Mouse (Mus musculus) heart, postnatal 0 days (tissue): Measurements from ENCODE around the gene Nav2.

Source experiments
- CTCF ChIP-seq: IDR thresholded peaks from 2 replicates; pipeline ENCODE4 v1.5.1; 2016; ENCODE audit warnings: antibody characterized with exemption, control low read depth, low read depth
- EP300 ChIP-seq: IDR thresholded peaks from 2 replicates; pipeline ENCODE4 v1.6.1; 2016; ENCODE audit warnings: antibody characterized with exemption, low read depth

DNA sequence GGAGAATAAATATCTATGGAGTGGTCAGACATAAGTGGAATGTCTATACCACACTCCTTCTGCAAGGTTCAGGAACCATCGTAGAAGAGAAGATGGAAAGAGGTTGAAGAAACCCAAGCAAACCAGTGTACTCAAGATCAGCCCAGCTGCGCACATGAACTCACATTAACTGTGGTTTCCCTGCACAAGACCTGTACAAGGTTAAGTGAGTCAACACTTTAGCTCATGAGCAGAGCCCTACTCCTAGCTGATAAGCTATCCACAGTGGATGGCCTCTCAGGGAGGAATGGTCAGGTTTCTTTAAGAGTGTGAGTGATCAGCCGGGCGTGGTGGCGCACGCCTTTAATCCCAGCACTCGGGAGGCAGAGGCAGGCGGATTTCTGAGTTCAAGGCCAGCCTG is 567.6 kb downstream of the Nav2 start:
- no peak for TF ChIP-seq EP300
- no peak for TF ChIP-seq CTCF
